Mouse (Mus musculus) myocyte (in vitro differentiated cells): ENCODE results near the gene Gimap5.

Experiments
- CEBPB ChIP-seq: IDR thresholded peaks from 2 replicates; pipeline ENCODE4 v1.6.1; 2011; ENCODE audit warnings: mild to moderate bottlenecking, moderate library complexity; ENCODE audit not compliant: poor library complexity, insufficient read depth, severe bottlenecking
- E2F4 ChIP-seq: IDR thresholded peaks from one replicate; pipeline ENCODE4 v1.6.1; 2011; ENCODE audit warnings: mild to moderate bottlenecking, control low read depth, moderate library complexity; ENCODE audit not compliant: insufficient read depth
- MAX ChIP-seq: IDR thresholded peaks from one replicate; pipeline ENCODE4 v1.6.1; 2011; ENCODE audit warnings: low read depth, mild to moderate bottlenecking, control low read depth
- MYOD1 ChIP-seq, 3 experiments: IDR thresholded peaks; one replicate each; pipeline ENCODE4 v1.6.1; 2011; ENCODE audit warnings: control low read depth in 2 of 3, low read depth in 2 of 3, mild to moderate bottlenecking in 2 of 3, moderate library complexity in 1 of 3; ENCODE audit not compliant: insufficient read length in 2 of 3, control insufficient read depth in 1 of 3
- MYOG ChIP-seq, 3 experiments: IDR thresholded peaks; one replicate each; pipeline ENCODE4 v1.6.1; 2011; ENCODE audit warnings: control low read depth in 2 of 3, low read depth in 2 of 3, mild to moderate bottlenecking in 2 of 3; ENCODE audit not compliant: insufficient read length in 2 of 3, control insufficient read depth in 1 of 3, insufficient read depth in 1 of 3
- POLR2A ChIP-seq: IDR thresholded peaks from one replicate; pipeline ENCODE4 v1.6.1; 2011; ENCODE audit warnings: low read depth, mild to moderate bottlenecking, control low read depth, moderate library complexity; ENCODE audit not compliant: insufficient read length
- POLR2AphosphoS2 ChIP-seq: IDR thresholded peaks from one replicate; pipeline ENCODE4 v1.6.1; 2011; ENCODE audit warnings: low read depth, control low read depth; ENCODE audit not compliant: insufficient read length
- REST ChIP-seq: IDR thresholded peaks from one replicate; pipeline ENCODE4 v1.6.1; 2011; ENCODE audit warnings: mild to moderate bottlenecking, control low read depth, moderate library complexity; ENCODE audit not compliant: insufficient read depth, insufficient read length
- SRF ChIP-seq: IDR thresholded peaks from one replicate; pipeline ENCODE4 v1.6.1; 2011; ENCODE audit warnings: low read depth; ENCODE audit not compliant: control insufficient read depth, insufficient read length
- TCF3 ChIP-seq: IDR thresholded peaks from one replicate; pipeline ENCODE4 v1.6.1; 2011; ENCODE audit warnings: low read depth, control low read depth; ENCODE audit not compliant: insufficient read length
- USF1 ChIP-seq: IDR thresholded peaks from one replicate; pipeline ENCODE4 v1.6.1; 2011; ENCODE audit warnings: low read depth, mild to moderate bottlenecking, control low read depth, moderate library complexity

- TF ChIP-seq POLR2A (no peak), E2F4 (no peak), MYOG (IDR thresholded peaks at IDR 0.05; ENCODE audit: control insufficient read depth in 1 of 3, insufficient read depth in 1 of 3, insufficient read length in 2 of 3, low read depth in 2 of 3) (no peak), MAX (no peak), MYOD1 (IDR thresholded peaks at IDR 0.05; ENCODE audit: control insufficient read depth in 1 of 3, insufficient read length in 2 of 3, low read depth in 2 of 3) (no peak), TCF3 (no peak), CEBPB (no peak), POLR2AphosphoS2 (no peak), REST (no peak), SRF (no peak), USF1 (no peak)
Observed at GRCm38 (mm10) chr6:48768933-48769332, 22.9 kb downstream of the Gimap5 start.
